Mouse (Mus musculus) thymus, adult 2 months (tissue): Measurements from ENCODE around the gene Slc4a8.

ENCODE experiments used
- CTCF ChIP-seq: fragments of 200-500 bp; IDR thresholded peaks from 2 replicates; pipeline ENCODE4 v1.5.1; 2012; ENCODE audit warnings: mild to moderate bottlenecking, control low read depth, low read length, moderate library complexity, borderline replicate concordance; ENCODE audit not compliant: control insufficient read depth, poor library complexity, insufficient read depth; ENCODE audit errors: extremely low read depth
- POLR2A ChIP-seq: fragments of 200-500 bp; IDR thresholded peaks from 2 replicates; pipeline ENCODE4 v1.6.1; 2012; ENCODE audit warnings: mild to moderate bottlenecking, low read length, control low read depth, moderate library complexity; ENCODE audit not compliant: control insufficient read depth, poor library complexity, insufficient read depth; ENCODE audit errors: extremely low read depth

DNA sequence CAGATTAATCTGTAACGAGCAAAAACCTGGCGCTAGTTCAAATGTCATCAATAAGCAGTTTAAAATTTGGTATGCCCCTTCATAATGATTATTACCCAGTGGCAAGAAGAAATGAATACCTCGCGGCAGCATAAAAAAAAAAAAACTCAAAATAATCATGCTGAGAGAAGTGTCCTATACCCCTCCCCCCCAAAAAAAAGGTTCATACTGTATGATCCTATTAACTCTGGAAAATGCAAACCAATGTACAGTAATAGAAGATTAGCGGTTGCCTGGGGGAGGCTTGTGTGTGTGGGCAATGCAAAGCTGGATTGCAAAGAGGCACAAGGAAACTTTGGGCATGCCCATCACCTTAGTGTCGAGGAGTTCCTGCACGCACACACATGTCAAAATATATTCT, 108.0 kb downstream of the Slc4a8 start, which contains the start of gene Scn8a:
- TF ChIP-seq CTCF (no peak), POLR2A (no peak)
